Mouse (Mus musculus) E14TG2a.4 (cell line): ENCODE measurements at regions not wholly inside any gene's neighbourhood (a gene's known extent, or its start where the extent isn't known, plus 50 kb on each side); places are given as distances from the start of the nearest gene placed in this dataset.

Source experiments
- CTCF ChIP-seq: conservative IDR thresholded peaks from 2 replicates; pipeline ENCODE4 v1.5.1; 2014; ENCODE audit warnings: low read length
- NANOG ChIP-seq: IDR thresholded peaks from 2 replicates; pipeline ENCODE4 v1.6.1; 2014; ENCODE audit warnings: borderline replicate concordance, low read length, mixed read lengths
- POU5F1 ChIP-seq: IDR thresholded peaks from 2 replicates; pipeline ENCODE4 v1.6.1; 2014; ENCODE audit warnings: low read length, borderline replicate concordance

GRCm38 (mm10) chr12:96261978-96262377, 570.0 kb downstream of the Flrt2 start:
- TF ChIP-seq CTCF: no peak
- TF ChIP-seq NANOG: no peak
- no peak for TF ChIP-seq POU5F1
